Mouse (Mus musculus) adrenal gland, adult (tissue): ENCODE measurements around the gene Phf2.
"Not testable (repeated sequence)": the region's sequence is repeated elsewhere in the genome, so short reads cannot be mapped to it uniquely, and the experiment has no call there.

Experiments used
- DNase-seq, 2 experiments: peaks; one replicate each; pipeline ENCODE4 v3.0.0; 2022 to 2023; ENCODE audit warnings: low spot score in 1 of 2; ENCODE audit not compliant: inconsistent age in 2 of 2

Phf2 gene

GRCm38 (mm10) chr13:48810274-48810823 is 60.6 kb downstream of the Phf2 start:
- DNase-seq: no peak

GRCm38 (mm10) chr13:48809668-48810067 is 61.3 kb downstream of the Phf2 start:
- DNase-seq: not testable (repeated sequence)

GRCm38 (mm10) chr13:48807481-48808031 is 63.4 kb downstream of the Phf2 start:
- DNase-seq: peak; percentile 54 to 84

- DNase-seq: no peak
Observed at GRCm38 (mm10) chr13:48802181-48802580, 68.7 kb downstream of the Phf2 start.

- DNase-seq: peak; percentile 54 to 86
Observed at GRCm38 (mm10) chr13:48800850-48801546, 69.9 kb downstream of the Phf2 start.

GRCm38 (mm10) chr13:48798256-48798771 is 72.6 kb downstream of the Phf2 start:
- peak in 1 of 2 experiments; percentile 57 for DNase-seq

GRCm38 (mm10) chr13:48796906-48797305 is 74.0 kb downstream of the Phf2 start:
- DNase-seq: no peak

GRCm38 (mm10) chr13:48795711-48796110 is 75.2 kb downstream of the Phf2 start:
- DNase-seq: no peak

- DNase-seq: no peak
Observed at GRCm38 (mm10) chr13:48784594-48785298, 86.2 kb downstream of the Phf2 start.

- DNase-seq: no peak
Observed at GRCm38 (mm10) chr13:48784151-48784550, 86.8 kb downstream of the Phf2 start.

- DNase-seq: peak; percentile 88 to 95
Observed at GRCm38 (mm10) chr13:48782727-48783725, 87.9 kb downstream of the Phf2 start.

- DNase-seq: peak in 1 of 2 experiments; percentile 42
Observed at GRCm38 (mm10) chr13:48780345-48781010, 90.4 kb downstream of the Phf2 start.

GRCm38 (mm10) chr13:48779592-48780344 is 91.2 kb downstream of the Phf2 start:
- peak in 1 of 2 experiments; percentile 30 for DNase-seq

- DNase-seq: no peak
Observed at GRCm38 (mm10) chr13:48778138-48778537, 92.8 kb downstream of the Phf2 start.

GRCm38 (mm10) chr13:48774506-48774905 is 96.4 kb downstream of the Phf2 start:
- no peak for DNase-seq

- DNase-seq: no peak
Observed at GRCm38 (mm10) chr13:48768109-48768508, 102.8 kb downstream of the Phf2 start.

GRCm38 (mm10) chr13:48763701-48764245 is 107.1 kb downstream of the Phf2 start:
- DNase-seq: no peak

- no peak for DNase-seq
Observed at GRCm38 (mm10) chr13:48760855-48761436, 110.0 kb downstream of the Phf2 start.
